ENCODE assay signal across 9 mouse cellular contexts in the genomic region with DNA sequence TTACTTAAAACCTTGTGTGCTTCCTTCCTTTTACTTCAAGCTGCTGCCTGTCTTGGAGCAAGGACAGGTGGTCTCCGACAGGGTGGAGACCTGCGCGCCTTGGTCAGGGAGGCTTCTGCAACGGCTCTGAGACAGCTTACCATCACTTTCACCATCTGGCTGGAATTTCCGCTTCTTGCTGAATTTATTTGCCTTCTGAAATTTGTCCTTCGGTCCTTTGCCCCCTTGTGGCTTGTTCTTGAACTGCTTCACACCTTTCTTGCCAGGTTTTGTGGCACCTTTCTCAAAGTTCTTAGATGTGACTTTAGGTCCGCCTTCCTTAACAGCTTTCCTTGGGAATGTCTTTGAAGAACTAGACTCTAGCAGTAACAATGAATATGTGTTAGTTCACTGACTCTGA. TPM values are rescaled to one million over a fixed set of nuclear protein-coding genes. Genes with fewer than 3 reads are reported as not detected.
DNase-seq lines count a peak whose midpoint lies in the region; ATAC-seq and TF ChIP-seq lines count a peak whose summit lies in the region.
"Had no signal": no experiment of that assay in that cellular context is flagged by ENCODE, and none has a peak within 500 bp of the region (broad histone marks: within the 10 kb centered on the region; RNA-seq: fewer than 3 reads in every experiment).

No protein-coding gene starts in this region.

- peaks cover 37% of the 10 kb centered on the region for H3K79me2 ChIP-seq in CH12.LX (replicated peaks; ENCODE audit: control insufficient read depth, extremely low read depth, insufficient read depth, poor library complexity, severe bottlenecking)

- no peak for TF ChIP-seq POLR2A in kidney, adult 2 months (IDR thresholded peaks at IDR 0.05; ENCODE audit: low read depth, low read length)
- TF ChIP-seq POLR2A in CH12.LX (IDR thresholded peaks at IDR 0.05; ENCODE audit: low read depth, low read length) = no peak

- ATAC-seq in kidney, embryonic 14.5 days (ENCODE audit: low FRiP score, low TSS enrichment) = no peak

- TF ChIP-seq RAD21 in CH12.LX (IDR thresholded peaks at IDR 0.05; ENCODE audit: low read depth, low read length) = no peak; the same call in none of the 2 replicates

- no peak overlapping the region for H3K4me3 ChIP-seq in kidney, adult 2 months (ENCODE audit: insufficient read depth, low read depth, low read length)
- H3K4me3 ChIP-seq in kidney, embryonic 14.5 days (ENCODE audit: low read length) = no peak overlapping the region
- H3K4me3 ChIP-seq in CH12.LX (replicated peaks in 1 of 3; ENCODE audit: low read depth in 2 of 3, low read length in 2 of 3, poor library complexity in 1 of 3) = no peak overlapping the region
- H3K4me3 ChIP-seq: erythroblast, embryonic 14.5 days; liver, embryonic 13.5 days had no signal

- no peaks in the 10 kb centered on the region for H3K27me3 ChIP-seq in kidney, adult 2 months (replicated peaks; ENCODE audit: control insufficient read depth, insufficient read depth, low read length)
- no peaks in the 10 kb centered on the region for H3K27me3 ChIP-seq in kidney, embryonic 14.5 days (ENCODE audit: control insufficient read depth, insufficient read depth, low read length)
- no peaks in the 10 kb centered on the region for H3K27me3 ChIP-seq in CH12.LX (replicated peaks)
- H3K27me3 ChIP-seq: liver, embryonic 13.5 days had no signal

- no peak overlapping the region for H3K9ac ChIP-seq in kidney, embryonic 14.5 days (ENCODE audit: low read depth, low read length)
- no peak overlapping the region for H3K9ac ChIP-seq in CH12.LX (ENCODE audit: insufficient read depth, low read depth)
- H3K9ac ChIP-seq: liver, embryonic 13.5 days had no signal

- H3K4me1 ChIP-seq in kidney, adult 2 months (ENCODE audit: control insufficient read depth, insufficient read depth, low read length) = peaks cover 5% of the 10 kb centered on the region
- H3K4me1 ChIP-seq in kidney, embryonic 14.5 days (ENCODE audit: control insufficient read depth, insufficient read depth, low read length) = peaks cover 6% of the 10 kb centered on the region; the same call in 1 of the 2 replicates
- H3K4me1 ChIP-seq in CH12.LX (ENCODE audit: control insufficient read depth in 1 of 2, insufficient read depth in 2 of 2) = peaks cover 0 to 29% of the 10 kb centered on the region in 2 experiments; a peak in 2 of 4 replicates

- DNase-seq in kidney, adult 2 months = peak; percentile 63
- DNase-seq in CH12.LX (ENCODE audit: extremely low read depth) = peak; percentile 52
- DNase-seq in ZHBTc4 (ENCODE audit: low read depth, low spot score) = peak; percentile 80
- DNase-seq in embryo, embryonic 10.5 days (ENCODE audit: low spot score) = peak; percentile 58
- peak; percentile 29 to 61 for DNase-seq in left cerebral cortex, postnatal 25 days (ENCODE audit: low spot score in 2 of 2)
- DNase-seq in right cerebral cortex, postnatal 14 days = peak; percentile 25
- DNase-seq: liver, embryonic 13.5 days had no signal

- dilution Hi-C loops in CH12.LX (cut with MboI; ENCODE audit: extremely low pct_ligation_motif_present, extremely low pct_unique_long_range_greater_than_20kb, low sequenced_read_pairs) = no loop called here

- H3K27ac ChIP-seq in kidney, adult 2 months (ENCODE audit: insufficient read depth, low read depth, low read length) = no peak overlapping the region
- H3K27ac ChIP-seq in kidney, embryonic 14.5 days (ENCODE audit: low read depth, low read length) = no peak overlapping the region
- H3K27ac ChIP-seq in CH12.LX (ENCODE audit: insufficient read depth, low read depth) = no peak overlapping the region
- H3K27ac ChIP-seq: liver, embryonic 13.5 days had no signal

- in situ Hi-C loops in CH12.LX (cut with MboI; ENCODE audit: low pct_ligation_motif_present, low pct_unique_long_range_greater_than_20kb, low sequenced_read_pairs) = no loop called here

- no peaks in the 10 kb centered on the region for H3K9me3 ChIP-seq in kidney, embryonic 14.5 days (ENCODE audit: control insufficient read depth, low read length)
- H3K9me3 ChIP-seq in CH12.LX (replicated peaks; ENCODE audit: low read length) = no peaks in the 10 kb centered on the region
- H3K9me3 ChIP-seq: liver, embryonic 13.5 days had no signal

- 0 out of 2 replicates have a peak, but pooled peaks have one; percentile 18 for TF ChIP-seq CTCF in kidney, adult 2 months (conservative IDR thresholded peaks at IDR 0.05; ENCODE audit: insufficient read depth, insufficient read length, low read depth, low read length)
- peak; percentile 57 to 62 for TF ChIP-seq CTCF in CH12.LX (conservative IDR thresholded peaks at IDR 0.05 in 1 of 2, IDR thresholded peaks at IDR 0.05 in 1 of 2; ENCODE audit: low read depth in 2 of 2, low read length in 2 of 2)

- no peak for TF ChIP-seq EP300 in CH12.LX (IDR thresholded peaks at IDR 0.05; ENCODE audit: low read length)

- intact Hi-C loops in left cerebral cortex, postnatal 25 days (cut with DNase I) = loop anchor here (5.0 kb wide), 2 partner anchors 533 to 693 kb away; no protein-coding TSS in a partner anchor

- peaks cover 3% of the 10 kb centered on the region; the same call in 1 of the 2 replicates for H3K36me3 ChIP-seq in kidney, adult 2 months (ENCODE audit: control insufficient read depth, insufficient read depth, low read length)
- peaks cover 50% of the 10 kb centered on the region for H3K36me3 ChIP-seq in kidney, embryonic 14.5 days (ENCODE audit: control insufficient read depth, insufficient read depth, low read length)
- peaks cover 40 to 62% of the 10 kb centered on the region in 2 experiments for H3K36me3 ChIP-seq in CH12.LX (replicated peaks in 1 of 2; ENCODE audit: control insufficient read depth in 1 of 2, insufficient read depth in 1 of 2, low read length in 1 of 2)

- H3K4me2 ChIP-seq in kidney, embryonic 14.5 days (replicated peaks; ENCODE audit: low read depth, low read length) = no peak overlapping the region
- H3K4me2 ChIP-seq in CH12.LX (ENCODE audit: insufficient read depth, low read depth, poor library complexity, severe bottlenecking) = no peak overlapping the region
- H3K4me2 ChIP-seq: liver, embryonic 13.5 days had no signal

- WGBS in kidney, adult 2 months = 55% methylated on average over 7 of the region's 7 CpGs
- WGBS in kidney, embryonic 14.5 days = 69% methylated on average over 7 of the region's 7 CpGs

TF ChIP-seq in CH12.LX, 34 proteins besides CTCF, POLR2A, EP300 and RAD21:
- TF ChIP-seq POLR2AphosphoS2 (IDR thresholded peaks at IDR 0.05; ENCODE audit: low read depth, low read length) (no peak), MXI1 (IDR thresholded peaks at IDR 0.05; ENCODE audit: low read depth, low read length) (no peak), MYC (IDR thresholded peaks at IDR 0.05; ENCODE audit: low read depth, low read length) (no peak), ZC3H11A (IDR thresholded peaks at IDR 0.05; ENCODE audit: low read depth, low read length) (no peak), MAX (IDR thresholded peaks at IDR 0.05; ENCODE audit: low read length) (no peak), CHD2 (IDR thresholded peaks at IDR 0.05; ENCODE audit: low read length) (no peak), BHLHE40 (IDR thresholded peaks at IDR 0.05; ENCODE audit: low read depth, low read length) (no peak), SMC3 (IDR thresholded peaks at IDR 0.05; ENCODE audit: low read depth, low read length) (no peak), RCOR1 (conservative IDR thresholded peaks at IDR 0.05; ENCODE audit: low read depth, low read length) (no peak), MAZ (IDR thresholded peaks at IDR 0.05; ENCODE audit: low read depth, low read length) (no peak), UBTF (IDR thresholded peaks at IDR 0.05; ENCODE audit: low read depth, low read length) (no peak), TBP (conservative IDR thresholded peaks at IDR 0.05; ENCODE audit: low read depth, low read length) (no peak), MEF2A (IDR thresholded peaks at IDR 0.05; ENCODE audit: borderline replicate concordance, low read depth, low read length) (no peak)
TF ChIP-seq in CH12.LX: peak in this region for 0.

RNA-seq across cellular contexts. Expression of a gene that starts 4.0 kb away (rescaled TPM):
- 13.1 and 15.2 TPM in 2 replicates for polyA plus RNA-seq in kidney, adult 2 months (2012; rRNA removed)
- 85.8 and 96.5 TPM in 2 replicates for polyA plus RNA-seq in kidney, embryonic 14.5 days (2014; fragmentation: Nextera tagmentation; extraction: Ambion mirVana)
- total RNA-seq in CH12.LX (2012; rRNA removed) = 54.4 and 71.9 TPM in 2 replicates
- total RNA-seq in CH12.LX (2014; rRNA removed) = 83.3 and 95.2 TPM in 2 replicates
- 210 and 230 TPM in 2 replicates for polyA plus RNA-seq in CH12.LX (2012; ENCODE audit: insufficient read length, low read depth)
- total RNA-seq in left cerebral cortex, postnatal 25 days (2021) = 10 to 100 TPM; 43.9 to 45.2 TPM

Comparison
In these comparisons a context has a peak if more than half of its experiments do, and no peak if none do; other contexts are left out.
1. DNase-seq: peak in every context shown above with its lines; median percentile 80 in ZHBTc4; 63 in kidney, adult 2 months; 58 in embryo, embryonic 10.5 days; 52 in CH12.LX; 45 in left cerebral cortex, postnatal 25 days; 25 in right cerebral cortex, postnatal 14 days.